Mouse (Mus musculus) forebrain, embryonic 15.5 days (tissue): ENCODE measurements around the gene Ralgps1. TPM values are rescaled to one million over a fixed set of nuclear protein-coding genes. Genes with fewer than 3 reads are reported as not detected.
"Not testable (repeated sequence)": the region's sequence is repeated elsewhere in the genome, so short reads cannot be mapped to it uniquely, and the experiment has no call there.

Experiments used
- ATAC-seq: fragments of 200-750 bp; cut with Nextera tagmentation; replicated peaks from 2 replicates; pipeline ENCODE4 v1.8.0; 2017; ENCODE audit warnings: mild to moderate bottlenecking, moderate TSS enrichment, moderate library complexity
- H3K27ac ChIP-seq: fragments of 300-500 bp; sonication (generic); replicated peaks from 2 replicates; pipeline ENCODE4 v1.5.1; 2015; ENCODE audit warnings: mild to moderate bottlenecking, inconsistent platforms
- H3K27me3 ChIP-seq: fragments of 300-500 bp; sonication (generic); 2 replicates; pipeline ENCODE4 v1.6.1; 2015; ENCODE audit warnings: inconsistent platforms
- H3K36me3 ChIP-seq: fragments of 300-500 bp; sonication (generic); 2 replicates; pipeline ENCODE4 v1.6.1; 2015; ENCODE audit warnings: mild to moderate bottlenecking, inconsistent platforms
- H3K4me1 ChIP-seq: fragments of 300-500 bp; sonication (generic); 2 replicates; pipeline ENCODE4 v1.6.1; 2015; ENCODE audit warnings: inconsistent platforms
- H3K4me2 ChIP-seq: fragments of 300-500 bp; sonication (generic); replicated peaks from 2 replicates; pipeline ENCODE4 v1.6.1; 2015; ENCODE audit warnings: mild to moderate bottlenecking, inconsistent platforms
- H3K4me3 ChIP-seq: fragments of 300-500 bp; sonication (generic); 2 replicates; pipeline ENCODE4 v1.5.1; 2015; ENCODE audit warnings: mild to moderate bottlenecking, inconsistent platforms
- H3K9ac ChIP-seq: fragments of 300-500 bp; sonication (generic); replicated peaks from 2 replicates; pipeline ENCODE4 v1.6.1; 2015; ENCODE audit warnings: mild to moderate bottlenecking, inconsistent platforms
- H3K9me3 ChIP-seq: fragments of 300-500 bp; sonication (generic); 2 replicates; pipeline ENCODE4 v1.6.1; 2016; ENCODE audit warnings: inconsistent platforms
- WGBS: fragments of 180-500 bp; shearing (Covaris S2); methylation state at CpG from one replicate; pipeline ENCODE4 v1.1.7; 2015; ENCODE audit warnings: mixed read lengths; 5-methylcytosine and 5-hydroxymethylcytosine counted together
- microRNA-seq: library from miRNA; unstranded; fragments of <30 nt; microRNA quantifications from one replicate; pipeline ENCODE4, GENCODE M21; 2016
- polyA plus RNA-seq: library from polyadenylated mRNA; unstranded; fragments of >200 nt; fragmentation: Nextera tagmentation; extraction: Ambion mirVana; gene quantifications from 2 replicates; pipeline ENCODE4 v1.2.1, GENCODE M21; 2015

Gene Ralgps1
- polyA plus RNA-seq, 1 experiment from 2014 or later: 39.1 TPM

DNA sequence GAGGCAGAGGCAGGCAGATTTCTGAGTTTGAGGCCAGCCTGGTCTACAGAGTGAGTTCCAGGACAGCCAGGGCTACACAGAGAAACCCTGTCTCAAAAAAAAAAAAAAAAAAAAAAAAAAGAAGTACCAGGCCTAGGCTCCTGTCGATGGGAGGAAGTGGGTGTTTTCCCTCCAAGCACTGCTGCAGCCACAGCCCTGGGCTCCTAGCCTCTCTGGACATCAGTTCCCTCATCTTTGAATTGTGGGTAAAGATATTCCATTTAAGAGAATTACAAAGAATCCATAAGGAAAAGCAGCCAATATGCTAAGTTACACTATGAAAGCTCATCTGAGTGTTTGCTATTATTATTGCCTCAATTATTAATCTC lies 281.3 kb downstream of the Ralgps1 start:
- not testable (repeated sequence) for ATAC-seq, H3K27ac ChIP-seq, H3K4me2 ChIP-seq, H3K4me3 ChIP-seq, H3K36me3 ChIP-seq, H3K4me1 ChIP-seq, H3K27me3 ChIP-seq, H3K9me3 ChIP-seq, H3K9ac ChIP-seq
- 82% methylated on average over 1 of the region's 1 CpGs for WGBS

DNA sequence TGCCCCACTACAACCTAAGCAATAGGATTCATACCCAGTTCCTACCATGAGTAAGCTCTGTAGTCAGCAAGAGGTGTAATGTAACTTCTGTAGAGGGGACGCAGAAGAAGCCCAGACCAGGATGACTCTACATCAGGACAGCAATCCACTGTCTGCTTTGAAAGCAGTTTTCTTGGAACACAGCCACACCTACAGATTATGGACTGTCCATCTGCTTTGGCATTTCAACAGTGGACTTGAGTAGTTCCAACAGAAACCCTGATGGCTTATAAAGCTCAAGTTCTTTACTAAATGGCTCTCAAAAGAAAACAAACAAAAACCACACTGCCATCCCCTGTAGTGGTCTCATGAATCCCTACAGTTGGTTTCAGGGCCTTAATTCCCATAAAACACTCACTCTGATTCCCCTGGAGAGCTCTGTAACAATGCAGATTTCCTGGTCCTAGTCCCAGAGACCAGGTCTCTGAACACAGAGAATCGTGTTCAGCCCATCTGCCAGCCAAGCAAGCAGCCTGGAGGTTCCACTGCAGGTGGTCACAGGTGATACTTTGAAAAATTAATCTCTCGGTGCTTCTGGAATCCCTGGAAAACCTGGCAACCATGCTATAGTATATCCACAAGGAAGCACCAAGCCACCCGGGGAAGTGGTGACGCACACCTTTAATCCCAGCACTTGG lies 281.8 kb downstream of the Ralgps1 start:
- Histone ChIP-seq H3K4me3 (no peak overlapping the region), H3K36me3 (no peaks in the 10 kb centered on the region), H3K27me3 (no peaks in the 10 kb centered on the region), H3K9ac (no peak overlapping the region), H3K4me2 (no peak overlapping the region), H3K9me3 (no peaks in the 10 kb centered on the region), H3K4me1 (peaks cover 6% of the 10 kb centered on the region; the same call in 1 of the 2 replicates), H3K27ac (no peak overlapping the region)
- WGBS: 84% methylated on average over 5 of the region's 5 CpGs
- no peak for ATAC-seq

DNA sequence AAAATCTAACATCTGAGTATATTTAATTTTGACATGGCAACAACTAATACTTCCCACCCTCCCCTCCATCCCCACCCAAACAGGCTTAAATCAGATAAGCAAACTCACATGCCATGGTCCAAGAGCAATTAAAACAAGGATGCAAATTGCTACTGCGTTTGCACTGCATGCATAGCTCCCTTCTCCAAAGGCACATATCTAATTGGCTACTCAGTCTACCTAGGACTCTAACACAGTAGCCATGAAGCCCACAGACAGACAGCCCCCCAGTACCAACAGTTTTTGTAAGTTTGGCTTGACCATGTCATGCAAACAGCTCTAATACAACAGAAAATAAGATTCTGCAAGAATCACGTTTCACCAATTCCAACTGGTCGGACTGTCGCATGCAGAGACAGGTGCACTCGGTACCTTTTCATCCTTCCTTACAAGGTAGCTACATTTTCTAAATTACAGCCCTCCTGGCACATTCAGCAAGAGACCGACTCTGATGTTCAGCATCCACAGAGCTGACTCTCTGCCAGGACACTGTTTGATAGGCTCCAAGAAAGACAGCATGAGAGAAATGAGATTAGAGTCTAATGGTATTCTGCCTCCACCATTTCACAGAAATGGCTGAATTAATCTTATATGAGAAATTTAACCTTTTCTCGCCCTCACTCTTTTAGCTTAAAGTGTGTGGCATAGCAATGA lies 284.5 kb downstream of the Ralgps1 start:
- no peak overlapping the region for H3K27ac ChIP-seq
- H3K4me2 ChIP-seq: no peak overlapping the region
- H3K4me1 ChIP-seq: peaks cover 6% of the 10 kb centered on the region; the same call in 1 of the 2 replicates
- WGBS: 72% methylated on average over 7 of the region's 7 CpGs
- no peaks in the 10 kb centered on the region for H3K27me3 ChIP-seq
- H3K9me3 ChIP-seq: no peaks in the 10 kb centered on the region
- no peak overlapping the region for H3K4me3 ChIP-seq
- H3K9ac ChIP-seq: 0 out of 2 replicates have a peak overlapping the region, but pooled peaks have one; percentile 19
- H3K36me3 ChIP-seq: no peaks in the 10 kb centered on the region
- ATAC-seq: no peak

GRCm38 (mm10) chr2:33086016-33086596 lies 285.2 kb downstream of the Ralgps1 start:
- Histone ChIP-seq H3K27ac (0 out of 2 replicates have a peak overlapping the region, but pooled peaks have one; percentile 23), H3K4me2 (peak overlapping the region; percentile 15; the same call in 1 of the 2 replicates), H3K36me3 (no peaks in the 10 kb centered on the region), H3K4me3 (peak overlapping the region; percentile 15; the same call in 1 of the 2 replicates), H3K27me3 (no peaks in the 10 kb centered on the region), H3K4me1 (peaks cover 6% of the 10 kb centered on the region; the same call in 1 of the 2 replicates), H3K9me3 (no peaks in the 10 kb centered on the region), H3K9ac (peak overlapping the region; percentile 8; the same call in 1 of the 2 replicates)
- no peak for ATAC-seq
- WGBS: 26% methylated on average over 7 of the region's 7 CpGs

DNA sequence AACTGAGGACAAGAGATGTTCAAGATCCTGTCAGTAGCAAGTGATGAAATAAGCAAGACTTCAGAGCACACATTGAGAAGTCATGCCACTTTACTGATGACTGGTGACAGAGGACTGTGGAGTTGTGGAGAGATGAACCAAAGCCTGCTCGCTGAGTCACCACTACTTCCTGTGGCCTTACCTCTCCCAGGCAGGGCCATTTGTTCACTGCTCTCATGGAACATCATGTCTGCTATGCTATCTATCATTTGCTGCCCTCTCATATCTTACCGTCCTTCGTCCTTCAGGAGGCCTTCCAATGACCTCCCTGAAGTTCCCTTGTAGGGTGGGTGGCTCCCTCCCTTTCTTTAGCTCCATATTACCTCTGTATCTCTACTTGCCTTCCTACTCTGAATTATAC lies 287.1 kb downstream of the Ralgps1 start:
- Histone ChIP-seq H3K27ac (no peak overlapping the region), H3K9ac (no peak overlapping the region), H3K4me2 (no peak overlapping the region), H3K36me3 (no peaks in the 10 kb centered on the region), H3K9me3 (no peaks in the 10 kb centered on the region), H3K27me3 (no peaks in the 10 kb centered on the region), H3K4me1 (peaks cover 4% of the 10 kb centered on the region; the same call in 1 of the 2 replicates), H3K4me3 (no peak overlapping the region)
- ATAC-seq: no peak
- 86% methylated on average over 3 of the region's 3 CpGs for WGBS

Small RNAs within 50 kb of the gene (microRNA-seq; reads per million reads assigned to microRNA genes)
- not detected for gene Gm25998

Other genes starting within 250 kb of the Ralgps1 start
- 21.6 and 28.1 TPM in 2 replicates for gene Garnl3, start 239.8 kb downstream of the Ralgps1 start, polyA plus RNA-seq
- gene Angptl2, start 155.4 kb downstream of the Ralgps1 start, polyA plus RNA-seq: 10.0 and 10.8 TPM in 2 replicates
- 7.1 and 8.5 TPM in 2 replicates for gene Zbtb34, start 59.8 kb upstream of the Ralgps1 start, polyA plus RNA-seq
- 31.4 and 35.8 TPM in 2 replicates for gene Zbtb43, start 97.1 kb upstream of the Ralgps1 start, polyA plus RNA-seq